Comparison of ENCODE assay signal across 23 mouse cellular contexts in the genomic region with DNA sequence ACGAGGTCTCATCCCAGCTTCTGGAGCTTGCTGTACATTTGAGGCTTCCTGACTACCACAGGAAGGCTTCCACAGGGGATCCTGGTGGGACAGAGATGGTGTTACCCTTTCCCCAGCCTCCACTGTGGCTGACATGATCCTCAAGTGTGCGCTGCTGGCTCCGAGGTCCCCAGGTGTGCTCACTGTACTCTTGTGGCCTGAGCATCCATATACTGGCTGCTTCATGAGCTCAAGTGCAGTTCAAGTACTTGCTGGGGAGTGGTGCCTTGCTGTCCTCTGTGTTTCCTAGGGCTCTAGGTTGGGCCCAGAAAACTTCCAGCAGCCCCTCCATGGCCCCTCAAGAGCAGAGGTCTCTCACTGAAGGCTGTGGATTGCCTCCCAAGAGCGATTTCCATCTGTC. TPM values are rescaled to one million over a fixed set of nuclear protein-coding genes. Genes with fewer than 3 reads are reported as not detected.
"Had no signal": no experiment of that assay in that cellular context is flagged by ENCODE, and none has a peak within 500 bp of the region (broad histone marks: within the 10 kb centered on the region; RNA-seq: fewer than 3 reads in every experiment).

No protein-coding gene starts in this region.

- H3K4me2 ChIP-seq: intestine, embryonic 15.5 days; kidney, embryonic 15.5 days; limb, embryonic 12.5 days; limb, embryonic 15.5 days; liver, embryonic 11.5 days; lung, embryonic 14.5 days; midbrain, embryonic 12.5 days had no signal

- H3K4me3 ChIP-seq: intestine, embryonic 15.5 days; kidney, embryonic 15.5 days; limb, embryonic 12.5 days; limb, embryonic 15.5 days; midbrain, embryonic 12.5 days had no signal

- H3K9me3 ChIP-seq: intestine, embryonic 15.5 days; kidney, embryonic 15.5 days; limb, embryonic 12.5 days; limb, embryonic 15.5 days; midbrain, embryonic 12.5 days had no signal

- DNase-seq: kidney, adult 11 months; kidney, adult 8-10 months; kidney, postnatal 10 days; kidney, postnatal 36 days; left cerebral cortex, postnatal 4 days; liver, postnatal 0 days; lung, embryonic 14.5 days; lung, postnatal 36 days; right cerebral cortex, postnatal 14 days; right cerebral cortex, postnatal 4 days had no signal

- H3K36me3 ChIP-seq: intestine, embryonic 15.5 days; kidney, embryonic 15.5 days; limb, embryonic 12.5 days; limb, embryonic 15.5 days; midbrain, embryonic 12.5 days had no signal

- H3K9ac ChIP-seq: intestine, embryonic 15.5 days; kidney, embryonic 15.5 days; limb, embryonic 12.5 days; limb, embryonic 15.5 days; liver, embryonic 14.5 days; liver, postnatal 0 days; lung, embryonic 14.5 days; midbrain, embryonic 12.5 days had no signal

- H3K4me1 ChIP-seq: intestine, embryonic 15.5 days; kidney, embryonic 15.5 days; limb, embryonic 12.5 days; limb, embryonic 15.5 days; midbrain, embryonic 12.5 days had no signal

- ATAC-seq: intestine, embryonic 15.5 days; liver, postnatal 0 days; lung, postnatal 0 days; midbrain, embryonic 16.5 days had no signal

- H3K27ac ChIP-seq: intestine, embryonic 15.5 days; kidney, embryonic 15.5 days; limb, embryonic 12.5 days; limb, embryonic 15.5 days; liver, embryonic 14.5 days; midbrain, embryonic 12.5 days; stomach, postnatal 0 days had no signal

- H3K27me3 ChIP-seq: intestine, embryonic 15.5 days; limb, embryonic 12.5 days; limb, embryonic 15.5 days had no signal

RNA-seq across cellular contexts. Expression of gene Rbm44, which starts 48.8 kb away (rescaled TPM):
- total RNA-seq: layer of hippocampus, postnatal 25 days; left cerebral cortex, adult 8-10 months; left cerebral cortex, postnatal 14 days had no signal
